Mouse (Mus musculus): ENCODE data around the gene Tspan14.

GRCm38 (mm10) chr14:40962365-40963290 is 4.0 kb downstream of the Tspan14 start:
- TF ChIP-seq EP300 (IDR thresholded peaks at IDR 0.05): no peak
- TF ChIP-seq CTCF (IDR thresholded peaks at IDR 0.05): no peak
